Mouse (Mus musculus) ES-E14 (cell line): ENCODE results near the gene Tbc1d2.

Experiments
- CHD2 ChIP-seq: IDR thresholded peaks from 2 replicates; pipeline ENCODE4 v1.6.1; 2014; ENCODE audit warnings: mild to moderate bottlenecking, low read depth, low read length, inconsistent platforms
- MAFK ChIP-seq: IDR thresholded peaks from 2 replicates; pipeline ENCODE4 v1.6.1; 2014; ENCODE audit warnings: mild to moderate bottlenecking, low read depth, low read length, inconsistent platforms; ENCODE audit not compliant: insufficient read depth
- ZC3H11A ChIP-seq: IDR thresholded peaks from 2 replicates; pipeline ENCODE4 v1.6.1; 2012; ENCODE audit warnings: low read depth, mild to moderate bottlenecking, inconsistent platforms, low read length, borderline replicate concordance
- ZNF384 ChIP-seq: IDR thresholded peaks from 2 replicates; pipeline ENCODE4 v1.6.1; 2012; ENCODE audit warnings: low read depth, low read length, inconsistent platforms

GRCm38 (mm10) chr4:46596398-46596797 is 53.6 kb downstream of the Tbc1d2 start:
- TF ChIP-seq ZC3H11A: no peak
- TF ChIP-seq CHD2: no peak
- TF ChIP-seq MAFK: no peak
- TF ChIP-seq ZNF384: no peak
